Mouse (Mus musculus) heart, postnatal 14 days (tissue): ENCODE measurements around the gene Ankrd11. TPM values are rescaled to one million over a fixed set of nuclear protein-coding genes. Genes with fewer than 3 reads are reported as not detected.

Experiments
- total RNA-seq, 2 experiments: library from RNA; stranded (reverse); gene quantifications; 2 replicates each; pipeline ENCODE4 v1.2.3; 2021

Gene Ankrd11
- total RNA-seq, 2 experiments from 2014 or later = 75.3 to 80.8 TPM

Other genes with a start within 250 kb of the Ankrd11 start
- not detected for gene Cdh15, start 194.3 kb downstream of the Ankrd11 start, total RNA-seq
- gene Spg7, start 20.7 kb upstream of the Ankrd11 start, total RNA-seq = 10 to 100 TPM; 75.5 to 76.9 TPM
- 100 to 1,000 TPM; 426 to 446 TPM for gene Rpl13, start 60.1 kb upstream of the Ankrd11 start, total RNA-seq
- gene Cpne7, start 75.1 kb upstream of the Ankrd11 start, total RNA-seq = under 1 TPM; 0.31 to 0.39 TPM
- 1 to 10 TPM; 1.2 to 2.1 TPM for gene Sult5a1, start 116.0 kb upstream of the Ankrd11 start, total RNA-seq
- gene Dpep1, start 144.0 kb upstream of the Ankrd11 start, total RNA-seq = 10 to 100 TPM; 28.6 to 43.2 TPM
- 10 to 100 TPM; 50.1 to 64.3 TPM for gene Chmp1a, start 170.5 kb upstream of the Ankrd11 start, total RNA-seq
- gene Spata33, start 170.6 kb upstream of the Ankrd11 start, total RNA-seq = 10 to 100 TPM; 38.4 to 45.7 TPM
- 10 to 100 TPM; 22.5 to 23.8 TPM for gene Cdk10, start 182.6 kb upstream of the Ankrd11 start, total RNA-seq
- gene Spata2l, start 194.0 kb upstream of the Ankrd11 start, total RNA-seq = 1 to 10 TPM; 6.5 to 6.9 TPM
- gene Zfp276, start 211.9 kb upstream of the Ankrd11 start, total RNA-seq = 10 to 100 TPM; 15.7 to 16.6 TPM
- 10 to 100 TPM; 23.1 to 29.1 TPM for gene Vps9d1, start 212.1 kb upstream of the Ankrd11 start, total RNA-seq